Mouse (Mus musculus) intestine, embryonic 16.5 days (tissue): ENCODE data around the gene L3mbtl3. TPM values are rescaled to one million over a fixed set of nuclear protein-coding genes. Genes with fewer than 3 reads are reported as not detected.

Experiments
- ATAC-seq: fragments of 200-750 bp; cut with Nextera tagmentation; 2 replicates; pipeline ENCODE4 v1.8.0; 2017; ENCODE audit warnings: moderate TSS enrichment, moderate library complexity
- H3K27ac ChIP-seq: fragments of 300-500 bp; sonication (generic); 2 replicates; pipeline ENCODE4 v1.5.1; 2014; ENCODE audit warnings: mild to moderate bottlenecking, low read length
- H3K27me3 ChIP-seq: fragments of 300-500 bp; sonication (generic); replicated peaks from 2 replicates; pipeline ENCODE4 v1.6.1; 2014; ENCODE audit warnings: low read length, control low read depth, mixed read lengths; ENCODE audit not compliant: control insufficient read depth, insufficient read depth
- H3K36me3 ChIP-seq: fragments of 300-500 bp; sonication (generic); 2 replicates; pipeline ENCODE4 v1.6.1; 2014; ENCODE audit warnings: low read length, control low read depth; ENCODE audit not compliant: control insufficient read depth, insufficient read depth
- H3K4me1 ChIP-seq: fragments of 300-500 bp; sonication (generic); 2 replicates; pipeline ENCODE4 v1.6.1; 2014; ENCODE audit warnings: low read length, control low read depth, mixed read lengths; ENCODE audit not compliant: control insufficient read depth, insufficient read depth
- H3K4me2 ChIP-seq: fragments of 300-500 bp; sonication (generic); 2 replicates; pipeline ENCODE4 v1.6.1; 2014; ENCODE audit warnings: low read depth, low read length, control low read depth
- H3K4me3 ChIP-seq: fragments of 300-500 bp; sonication (generic); 2 replicates; pipeline ENCODE4 v1.5.1; 2014; ENCODE audit warnings: mild to moderate bottlenecking, low read length
- H3K9ac ChIP-seq: fragments of 300-500 bp; sonication (generic); 2 replicates; pipeline ENCODE4 v1.6.1; 2014; ENCODE audit warnings: low read depth, low read length
- H3K9me3 ChIP-seq: fragments of 300-500 bp; sonication (generic); 2 replicates; pipeline ENCODE4 v1.6.1; 2016; ENCODE audit warnings: low read length, control low read depth; ENCODE audit not compliant: control insufficient read depth
- WGBS: fragments of 180-500 bp; shearing (Covaris S2); extraction: QIAGEN DNeasy Blood & Tissue Kit; methylation state at CpG from one replicate; pipeline ENCODE4 v1.1.7; 2014; 5-methylcytosine and 5-hydroxymethylcytosine counted together
- microRNA-seq: library from miRNA; unstranded; fragments of <30 nt; microRNA quantifications from one replicate; pipeline ENCODE4, GENCODE M21; 2016
- polyA plus RNA-seq: library from polyadenylated mRNA; unstranded; fragments of >200 nt; fragmentation: Nextera tagmentation; extraction: Ambion mirVana; gene quantifications from 2 replicates; pipeline ENCODE4 v1.2.1, GENCODE M21; 2015

L3mbtl3 gene
- polyA plus RNA-seq, 1 experiment from 2014 or later, result 8.3 TPM

DNA sequence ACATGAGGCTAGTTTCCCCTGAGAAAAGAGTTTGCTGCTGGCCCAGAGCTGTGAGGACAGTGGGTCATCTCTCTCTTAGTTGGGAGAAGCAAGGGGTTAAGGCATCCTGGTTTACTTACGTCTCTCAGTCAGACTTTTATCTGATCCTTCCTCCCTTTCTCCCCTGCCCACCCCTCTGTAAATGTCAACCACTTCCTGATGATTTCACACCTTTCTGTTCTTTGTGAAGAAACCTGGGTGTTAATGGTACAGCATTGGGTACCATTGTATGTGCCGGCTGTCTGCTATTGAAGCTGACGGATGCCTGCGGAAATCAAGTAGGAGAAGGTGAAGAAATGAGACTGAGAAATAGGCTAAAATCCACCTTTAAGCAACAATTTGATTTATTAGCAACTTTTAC is 146.3 kb downstream of the L3mbtl3 start, which contains the start of gene Samd3:
Gene Samd3, plus strand, starts transcription at position 220 of the 400 bp plus-strand sequence.
- WGBS, result 52% methylated on average over 4 of the region's 4 CpGs
- H3K27ac ChIP-seq, result no peak within 1 kb of the TSS
- no peak for ATAC-seq

DNA sequence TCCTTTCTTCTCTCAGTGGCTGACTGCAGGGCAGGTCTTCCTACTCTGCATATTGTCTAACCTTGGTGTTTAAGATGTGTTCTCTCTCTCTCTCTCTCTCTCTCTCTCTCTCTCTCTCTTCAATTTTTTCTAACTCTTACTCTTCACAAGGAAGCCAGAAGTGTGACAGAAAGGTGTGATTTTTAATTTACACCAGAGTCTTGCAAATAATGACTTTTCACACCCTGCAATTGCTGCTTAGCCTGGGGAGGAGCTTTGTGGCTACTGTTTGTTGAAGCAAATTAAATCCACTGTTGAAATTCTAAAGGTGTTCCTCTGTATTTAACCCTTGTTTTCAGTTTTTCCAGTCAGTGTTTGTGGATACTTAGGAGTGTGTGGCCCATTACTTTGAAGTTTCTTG is 147.6 kb downstream of the L3mbtl3 start:
- no peak overlapping the region for H3K27ac ChIP-seq

More for the DNA sequence above, 146.3 kb downstream of the L3mbtl3 start, which contains the start of gene Samd3:
- no peaks in the 10 kb centered on the region for H3K9me3 ChIP-seq
- H3K27me3 ChIP-seq, result no peaks in the 10 kb centered on the region
- H3K4me3 ChIP-seq, result no peak within 1 kb of the TSS
- no peaks in the 10 kb centered on the region for H3K36me3 ChIP-seq
- no peaks in the 10 kb centered on the region for H3K4me1 ChIP-seq
- no peak within 1 kb of the TSS for H3K4me2 ChIP-seq
- H3K9ac ChIP-seq, result no peak within 1 kb of the TSS

GRCm38 (mm10) chr10:26226734-26227133 is 149.0 kb downstream of the L3mbtl3 start:
- 57% methylated on average over 2 of the region's 2 CpGs for WGBS
- Histone ChIP-seq H3K9ac (no peak overlapping the region), H3K4me3 (no peak overlapping the region), H3K27me3 (no peaks in the 10 kb centered on the region), H3K36me3 (no peaks in the 10 kb centered on the region), H3K4me2 (no peak overlapping the region), H3K27ac (no peak overlapping the region), H3K4me1 (no peaks in the 10 kb centered on the region), H3K9me3 (no peaks in the 10 kb centered on the region)
- no peak for ATAC-seq

More for the DNA sequence above, 147.6 kb downstream of the L3mbtl3 start:
- H3K4me2 ChIP-seq, result no peak overlapping the region
- ATAC-seq, result no peak
- H3K4me3 ChIP-seq, result no peak overlapping the region
- H3K9me3 ChIP-seq, result no peaks in the 10 kb centered on the region
- no peaks in the 10 kb centered on the region for H3K27me3 ChIP-seq
- H3K9ac ChIP-seq, result no peak overlapping the region
- H3K4me1 ChIP-seq, result no peaks in the 10 kb centered on the region
- no peaks in the 10 kb centered on the region for H3K36me3 ChIP-seq

DNA sequence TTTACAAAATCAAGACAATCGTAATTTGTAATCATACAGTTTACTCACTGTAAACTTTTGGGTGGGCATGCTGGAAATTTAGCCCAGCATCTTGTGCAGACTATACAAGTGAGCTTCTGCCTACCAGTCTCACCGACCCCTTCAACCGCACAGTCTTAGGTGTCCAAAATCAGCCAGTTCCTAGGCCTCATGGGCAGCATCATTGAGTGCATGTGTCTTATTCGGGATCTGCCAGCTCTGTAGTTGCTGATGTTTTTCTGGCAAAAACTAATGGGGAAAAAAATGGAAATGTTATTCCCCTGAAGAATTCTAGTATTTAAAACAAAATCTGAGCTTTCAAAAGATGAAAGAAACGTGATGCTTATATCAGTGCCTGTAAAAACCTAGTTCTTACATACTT is 149.5 kb downstream of the L3mbtl3 start:
- no peak overlapping the region for H3K27ac ChIP-seq
- no peaks in the 10 kb centered on the region for H3K4me1 ChIP-seq
- H3K9ac ChIP-seq, result no peak overlapping the region
- H3K4me3 ChIP-seq, result no peak overlapping the region
- H3K27me3 ChIP-seq, result no peaks in the 10 kb centered on the region
- H3K36me3 ChIP-seq, result no peaks in the 10 kb centered on the region
- no peaks in the 10 kb centered on the region for H3K9me3 ChIP-seq
- ATAC-seq, result no peak
- H3K4me2 ChIP-seq, result no peak overlapping the region
- WGBS, result 90% methylated on average over 5 of the region's 5 CpGs

Small RNA genes within 50 kb of the gene (microRNA-seq; reads per million reads assigned to microRNA genes)
- not detected for gene Gm27754

Other genes with a start within 250 kb of the L3mbtl3 start
- gene Samd3, start 146.3 kb downstream of the L3mbtl3 start, polyA plus RNA-seq, result not detected in 2 replicates